Mouse (Mus musculus) liver, adult 2 months (tissue): ENCODE measurements around the gene Rps2.

Experiments
- CTCF ChIP-seq: fragments of 200-500 bp; IDR thresholded peaks from 2 replicates; pipeline ENCODE4 v1.5.1; 2011; ENCODE audit warnings: low read depth, low read length, control low read depth
- POLR2A ChIP-seq: fragments of 200-500 bp; IDR thresholded peaks from 2 replicates; pipeline ENCODE4 v1.6.1; 2011; ENCODE audit warnings: low read length, control low read depth; ENCODE audit not compliant: insufficient read depth; ENCODE audit errors: extremely low read depth

DNA sequence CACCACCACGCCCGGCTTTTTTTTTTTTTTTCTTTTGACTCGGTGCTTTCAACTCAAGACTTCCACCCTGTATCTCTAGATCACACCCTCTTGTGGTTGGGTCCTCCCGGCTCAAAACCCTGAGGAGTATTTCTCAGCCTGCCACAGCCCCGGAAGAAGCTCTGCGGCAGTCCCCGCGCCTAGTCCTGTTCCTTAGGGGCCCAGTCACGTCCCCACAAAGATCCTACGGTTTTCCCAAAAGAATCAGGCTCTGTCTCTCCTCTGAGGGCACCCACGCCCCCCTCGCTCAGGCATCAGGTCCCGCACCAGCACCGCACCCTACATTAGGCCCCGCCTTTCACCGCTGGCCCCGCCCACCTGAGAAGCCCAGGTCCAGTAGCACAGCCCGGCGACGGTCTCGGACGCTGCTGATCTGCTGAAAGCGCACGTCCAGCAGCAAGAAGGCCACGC is 30.7 kb upstream of the Rps2 start:
- no peak for TF ChIP-seq CTCF
- TF ChIP-seq POLR2A = no peak
